Mouse (Mus musculus): ENCODE results near the gene Tbce. TPM values are rescaled to one million over a fixed set of nuclear protein-coding genes. Genes with fewer than 3 reads are reported as not detected.

Tbce gene
- 15.1 and 15.3 TPM in 2 replicates for polyA plus RNA-seq (2012; rRNA removed)

- Histone ChIP-seq H3K4me1 (ENCODE audit: control insufficient read depth, insufficient read depth, low read length) (peaks cover 4% of the 10 kb centered on the region; the same call in 1 of the 2 replicates), H3K27me3 (replicated peaks; ENCODE audit: control insufficient read depth, insufficient read depth, low read length) (no peaks in the 10 kb centered on the region), H3K27ac (ENCODE audit: insufficient read depth, low read depth, low read length) (peak within 1 kb of the TSS; percentile 92), H3K4me3 (ENCODE audit: insufficient read depth, low read depth, low read length) (peak within 1 kb of the TSS; percentile 81), H3K36me3 (ENCODE audit: control insufficient read depth, insufficient read depth, low read length) (no peaks in the 10 kb centered on the region)
- DNase-seq, result peak; percentile 95
- WGBS, result under 1% methylated on average over 35 of the region's 35 CpGs
- TF ChIP-seq POLR2A (IDR thresholded peaks at IDR 0.05; ENCODE audit: low read depth, low read length) (no peak), CTCF (conservative IDR thresholded peaks at IDR 0.05; ENCODE audit: insufficient read depth, insufficient read length, low read depth, low read length) (peak; percentile 24; the same call in 1 of the 2 replicates)
These were observed at the start of gene Tbce for GRCm38 (mm10) chr13:14039292-14039965. Gene Tbce, minus strand, starts transcription at chr13:14039638.

GRCm38 (mm10) chr13:14088669-14089068 is 49.2 kb upstream of the Tbce start:
- TF ChIP-seq POLR2A (IDR thresholded peaks at IDR 0.05; ENCODE audit: low read depth, low read length), result no peak
- TF ChIP-seq CTCF (conservative IDR thresholded peaks at IDR 0.05; ENCODE audit: insufficient read depth, insufficient read length, low read depth, low read length), result no peak

GRCm38 (mm10) chr13:14075326-14075725 is 35.9 kb upstream of the Tbce start:
- Histone ChIP-seq H3K27ac (ENCODE audit: insufficient read depth, low read depth, low read length) (no peak overlapping the region), H3K4me1 (ENCODE audit: control insufficient read depth, insufficient read depth, low read length) (peaks cover 2% of the 10 kb centered on the region; the same call in 1 of the 2 replicates), H3K27me3 (replicated peaks; ENCODE audit: control insufficient read depth, insufficient read depth, low read length) (no peaks in the 10 kb centered on the region), H3K4me3 (ENCODE audit: insufficient read depth, low read depth, low read length) (no peak overlapping the region), H3K36me3 (ENCODE audit: control insufficient read depth, insufficient read depth, low read length) (no peaks in the 10 kb centered on the region)
- 79% methylated on average over 1 of the region's 1 CpGs for WGBS
- no peak for DNase-seq
- TF ChIP-seq CTCF (conservative IDR thresholded peaks at IDR 0.05; ENCODE audit: insufficient read depth, insufficient read length, low read depth, low read length) (no peak), POLR2A (IDR thresholded peaks at IDR 0.05; ENCODE audit: low read depth, low read length) (no peak)

More at GRCm38 (mm10) chr13:14088669-14089068, 49.2 kb upstream of the Tbce start:
- no peak for DNase-seq
- Histone ChIP-seq H3K4me1 (ENCODE audit: control insufficient read depth, insufficient read depth, low read length) (peaks cover 4% of the 10 kb centered on the region; the same call in 1 of the 2 replicates), H3K27ac (ENCODE audit: insufficient read depth, low read depth, low read length) (no peak overlapping the region), H3K36me3 (ENCODE audit: control insufficient read depth, insufficient read depth, low read length) (no peaks in the 10 kb centered on the region), H3K4me3 (ENCODE audit: insufficient read depth, low read depth, low read length) (no peak overlapping the region), H3K27me3 (replicated peaks; ENCODE audit: control insufficient read depth, insufficient read depth, low read length) (no peaks in the 10 kb centered on the region)
- WGBS, result 88% methylated on average over 1 of the region's 1 CpGs

DNA sequence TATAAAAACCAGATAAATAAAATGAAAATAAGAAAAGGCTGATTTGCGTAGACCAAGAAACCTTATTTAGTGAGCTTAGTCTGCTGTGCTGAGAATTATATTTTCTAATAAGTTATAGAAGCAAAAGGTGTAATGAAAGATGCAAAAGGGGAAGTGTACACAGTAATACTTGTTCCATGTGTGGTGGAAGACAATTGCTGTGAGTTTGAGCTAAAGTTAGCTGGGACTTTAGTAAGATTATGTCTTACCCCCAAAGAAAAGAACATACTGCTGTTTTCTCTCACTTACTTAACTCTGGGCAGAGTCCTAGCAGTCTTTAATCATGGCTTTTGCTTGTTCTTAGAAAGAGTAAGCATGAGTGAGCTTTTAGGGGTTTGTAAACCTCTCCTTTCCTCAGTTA is 34.9 kb upstream of the Tbce start:
- H3K27ac ChIP-seq (ENCODE audit: insufficient read depth, low read depth, low read length), result no peak overlapping the region
- no peak for TF ChIP-seq CTCF (conservative IDR thresholded peaks at IDR 0.05; ENCODE audit: insufficient read depth, insufficient read length, low read depth, low read length)
- no peak for TF ChIP-seq POLR2A (IDR thresholded peaks at IDR 0.05; ENCODE audit: low read depth, low read length)
- H3K27me3 ChIP-seq (replicated peaks; ENCODE audit: control insufficient read depth, insufficient read depth, low read length), result no peaks in the 10 kb centered on the region
- no peak for DNase-seq
- peaks cover 5% of the 10 kb centered on the region; the same call in 1 of the 2 replicates for H3K4me1 ChIP-seq (ENCODE audit: control insufficient read depth, insufficient read depth, low read length)
- WGBS, result 97% methylated on average over 1 of the region's 1 CpGs
- H3K4me3 ChIP-seq (ENCODE audit: insufficient read depth, low read depth, low read length), result no peak overlapping the region
- H3K36me3 ChIP-seq (ENCODE audit: control insufficient read depth, insufficient read depth, low read length), result no peaks in the 10 kb centered on the region

- DNase-seq, result peak; percentile 46
- Histone ChIP-seq H3K4me1 (ENCODE audit: control insufficient read depth, insufficient read depth, low read length) (peaks cover 20% of the 10 kb centered on the region; the same call in 1 of the 2 replicates), H3K27ac (ENCODE audit: insufficient read depth, low read depth, low read length) (peak overlapping the region; percentile 45; the same call in 1 of the 2 replicates), H3K27me3 (replicated peaks; ENCODE audit: control insufficient read depth, insufficient read depth, low read length) (no peaks in the 10 kb centered on the region), H3K4me3 (ENCODE audit: insufficient read depth, low read depth, low read length) (no peak overlapping the region), H3K36me3 (ENCODE audit: control insufficient read depth, insufficient read depth, low read length) (no peaks in the 10 kb centered on the region)
- 39% methylated on average over 1 of the region's 1 CpGs for WGBS
- TF ChIP-seq CTCF (conservative IDR thresholded peaks at IDR 0.05; ENCODE audit: insufficient read depth, insufficient read length, low read depth, low read length), result no peak
- no peak for TF ChIP-seq POLR2A (IDR thresholded peaks at IDR 0.05; ENCODE audit: low read depth, low read length)
These were observed 29.9 kb upstream of the Tbce start for GRCm38 (mm10) chr13:14069291-14069690.

- Histone ChIP-seq H3K27ac (ENCODE audit: insufficient read depth, low read depth, low read length) (no peak overlapping the region; the same call in 1 of the 2 replicates), H3K4me1 (ENCODE audit: control insufficient read depth, insufficient read depth, low read length) (peaks cover 19% of the 10 kb centered on the region; the same call in 1 of the 2 replicates), H3K4me3 (ENCODE audit: insufficient read depth, low read depth, low read length) (no peak overlapping the region), H3K27me3 (replicated peaks; ENCODE audit: control insufficient read depth, insufficient read depth, low read length) (no peaks in the 10 kb centered on the region), H3K36me3 (ENCODE audit: control insufficient read depth, insufficient read depth, low read length) (no peaks in the 10 kb centered on the region)
- DNase-seq, result no peak
- TF ChIP-seq POLR2A (IDR thresholded peaks at IDR 0.05; ENCODE audit: low read depth, low read length) (no peak), CTCF (conservative IDR thresholded peaks at IDR 0.05; ENCODE audit: insufficient read depth, insufficient read length, low read depth, low read length) (no peak)
These were observed 28.6 kb upstream of the Tbce start for GRCm38 (mm10) chr13:14068035-14068434.

DNA sequence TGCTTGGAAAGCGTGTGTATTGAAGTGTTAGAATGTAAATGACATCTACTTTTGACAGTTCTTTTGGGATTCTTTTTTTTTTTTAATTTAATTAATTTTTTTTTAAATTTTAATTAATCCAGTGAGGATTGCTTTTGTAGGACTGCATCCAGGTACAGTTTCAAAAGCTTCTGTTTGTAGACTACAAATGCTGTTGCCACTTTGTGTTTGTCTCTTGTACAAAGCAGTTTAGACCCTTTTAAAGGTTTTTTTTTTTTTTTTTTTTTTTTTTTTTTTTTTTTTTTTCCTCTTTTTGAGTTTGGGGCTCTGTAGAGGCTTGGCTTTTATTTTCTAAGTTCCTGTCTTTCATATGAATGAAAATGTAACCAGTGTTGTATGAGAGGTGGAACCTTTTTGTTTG is 26.3 kb upstream of the Tbce start:
- no peak for TF ChIP-seq POLR2A (IDR thresholded peaks at IDR 0.05; ENCODE audit: low read depth, low read length)
- no peak for TF ChIP-seq CTCF (conservative IDR thresholded peaks at IDR 0.05; ENCODE audit: insufficient read depth, insufficient read length, low read depth, low read length)
- Histone ChIP-seq H3K27me3 (replicated peaks; ENCODE audit: control insufficient read depth, insufficient read depth, low read length) (no peaks in the 10 kb centered on the region), H3K27ac (ENCODE audit: insufficient read depth, low read depth, low read length) (no peak overlapping the region), H3K36me3 (ENCODE audit: control insufficient read depth, insufficient read depth, low read length) (no peaks in the 10 kb centered on the region), H3K4me3 (ENCODE audit: insufficient read depth, low read depth, low read length) (no peak overlapping the region), H3K4me1 (ENCODE audit: control insufficient read depth, insufficient read depth, low read length) (peaks cover 20% of the 10 kb centered on the region)
- no peak for DNase-seq
- 79% methylated on average over 1 of the region's 1 CpGs for WGBS

All from kidney, adult 2 months (tissue).